Mouse (Mus musculus): ENCODE results near the gene Rora.

Rora gene

GRCm38 (mm10) chr9:68825107-68825506, 171.5 kb downstream of the Rora start:
- DNase-seq, result no peak

- no peak for DNase-seq
Measured at GRCm38 (mm10) chr9:68825841-68826240, 172.3 kb downstream of the Rora start.

GRCm38 (mm10) chr9:68827441-68827840, 173.9 kb downstream of the Rora start:
- DNase-seq, result no peak

DNA sequence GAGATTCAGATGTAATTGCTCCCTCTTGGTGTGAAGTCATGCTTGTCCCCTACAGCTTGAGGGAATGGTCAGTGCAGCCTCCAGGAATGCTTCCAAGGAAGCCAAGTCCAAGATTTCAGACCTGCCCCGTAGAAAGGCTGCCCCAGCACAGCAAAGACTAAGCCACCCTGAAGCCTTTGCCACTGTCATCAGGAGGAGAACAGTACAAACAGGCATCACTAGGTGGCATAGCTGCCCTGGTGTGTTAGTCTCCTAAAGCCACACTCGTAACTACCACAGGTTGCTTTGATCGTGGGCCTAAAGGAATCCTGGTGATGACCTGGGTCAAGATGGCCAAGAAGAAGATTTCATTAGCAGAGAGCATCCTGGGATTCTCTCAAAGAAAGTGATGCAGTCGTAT, 176.3 kb downstream of the Rora start:
- DNase-seq, result no peak

GRCm38 (mm10) chr9:68833323-68833722, 179.7 kb downstream of the Rora start:
- no peak for DNase-seq

DNA sequence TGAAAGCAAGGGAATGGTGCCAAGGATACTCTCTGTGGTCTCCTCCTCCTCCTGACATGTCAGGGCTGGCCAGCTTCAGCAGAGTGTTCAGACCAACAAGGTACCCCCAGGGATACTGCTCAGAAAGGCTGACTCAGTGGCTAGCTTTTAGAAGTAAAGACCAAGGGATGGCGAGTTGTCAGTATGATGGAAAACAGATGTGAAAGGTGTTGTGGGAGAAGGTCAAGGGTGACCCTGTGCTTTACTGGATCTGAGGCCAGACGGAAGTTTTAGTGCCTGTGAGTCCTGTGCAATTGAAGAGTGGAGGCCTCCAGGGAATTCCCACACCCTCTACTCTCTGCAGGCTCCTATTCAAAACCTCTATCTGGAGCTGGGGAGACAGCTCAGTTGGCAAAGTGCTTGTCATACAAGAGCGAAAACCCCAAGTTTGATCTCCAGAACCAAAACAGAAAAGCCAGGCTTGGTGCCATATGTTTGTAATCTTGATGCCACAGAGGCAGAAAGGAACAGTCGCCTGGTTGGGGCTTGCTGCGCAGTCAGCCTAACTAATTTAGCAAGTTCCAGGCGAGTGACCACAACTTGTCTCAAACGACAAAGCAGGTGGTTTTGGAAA, 181.6 kb downstream of the Rora start:
- no peak for DNase-seq

GRCm38 (mm10) chr9:68842134-68842892, 188.7 kb downstream of the Rora start:
- DNase-seq, result no peak

DNA sequence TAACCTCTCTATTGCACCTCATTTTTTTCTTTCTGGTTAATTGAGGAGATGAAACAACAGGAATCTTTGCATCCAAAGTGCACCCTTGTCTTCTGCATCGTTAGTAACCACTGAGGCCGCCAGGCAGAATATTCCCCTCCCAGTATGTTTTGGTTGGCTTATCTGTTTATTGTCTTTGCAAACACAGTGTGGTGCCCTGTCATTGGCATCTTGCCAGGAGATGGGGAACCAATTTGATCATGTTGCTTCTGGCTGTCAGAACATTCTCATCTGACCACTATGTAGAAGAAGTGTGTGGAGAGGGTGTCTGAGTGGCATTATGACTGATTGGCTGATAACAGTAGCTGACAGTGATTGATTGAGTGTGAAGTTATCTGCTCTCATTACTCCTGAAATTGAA, 192.0 kb downstream of the Rora start:
- DNase-seq, result no peak

- no peak for DNase-seq
Measured at GRCm38 (mm10) chr9:68850321-68850720, 196.7 kb downstream of the Rora start.

GRCm38 (mm10) chr9:68852201-68852600, 198.6 kb downstream of the Rora start:
- no peak for DNase-seq

GRCm38 (mm10) chr9:68852934-68853333, 199.3 kb downstream of the Rora start:
- DNase-seq, result no peak

- DNase-seq, result no peak
Measured at GRCm38 (mm10) chr9:68859500-68859899, 205.9 kb downstream of the Rora start.

GRCm38 (mm10) chr9:68866317-68866716, 212.7 kb downstream of the Rora start:
- DNase-seq, result no peak

- DNase-seq, result no peak
Measured at GRCm38 (mm10) chr9:68873838-68874237, 220.3 kb downstream of the Rora start.

DNA sequence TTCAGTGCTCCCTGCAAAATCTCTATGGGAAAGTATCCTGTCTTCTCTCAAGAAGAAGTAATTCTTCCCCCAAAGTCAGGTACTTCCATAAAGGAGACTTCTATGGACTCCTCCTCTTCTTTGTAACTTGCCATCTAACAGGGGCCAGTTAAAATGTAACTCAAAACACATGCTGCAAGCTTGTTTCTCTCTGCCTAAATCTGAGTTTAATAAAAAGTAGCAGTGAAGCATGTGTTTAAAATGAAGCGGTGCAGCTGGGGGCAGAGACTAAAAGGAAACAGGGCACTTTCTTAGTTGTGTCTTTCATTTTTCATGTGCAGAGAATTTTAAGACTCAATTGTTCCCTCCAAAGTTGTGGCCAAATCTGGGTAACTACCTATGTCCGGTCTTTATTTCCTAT, 221.0 kb downstream of the Rora start:
- DNase-seq, result no peak

DNA sequence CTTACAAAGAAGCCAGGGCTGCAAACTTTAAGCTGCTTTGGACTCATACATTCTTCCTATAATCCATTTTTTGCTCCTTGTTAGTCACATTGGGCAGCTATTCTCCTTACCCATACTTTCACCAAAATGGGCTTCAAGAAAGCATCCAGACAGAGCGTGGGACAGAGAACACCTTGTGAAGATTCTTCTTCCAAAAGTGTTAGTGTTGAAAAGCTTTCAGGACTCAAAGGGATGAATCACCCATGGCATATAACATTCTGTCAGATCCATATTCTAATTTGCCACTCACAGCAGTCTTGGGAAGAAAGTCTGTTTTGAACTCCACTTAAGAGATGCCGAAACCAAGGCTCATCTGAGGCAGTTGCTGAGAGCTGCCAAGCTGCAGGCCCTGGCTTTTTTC, 222.2 kb downstream of the Rora start:
- no peak for DNase-seq

GRCm38 (mm10) chr9:68876289-68876688, 222.7 kb downstream of the Rora start:
- DNase-seq, result no peak

GRCm38 (mm10) chr9:68881896-68882295, 228.3 kb downstream of the Rora start:
- DNase-seq, result peak; percentile 53

DNA sequence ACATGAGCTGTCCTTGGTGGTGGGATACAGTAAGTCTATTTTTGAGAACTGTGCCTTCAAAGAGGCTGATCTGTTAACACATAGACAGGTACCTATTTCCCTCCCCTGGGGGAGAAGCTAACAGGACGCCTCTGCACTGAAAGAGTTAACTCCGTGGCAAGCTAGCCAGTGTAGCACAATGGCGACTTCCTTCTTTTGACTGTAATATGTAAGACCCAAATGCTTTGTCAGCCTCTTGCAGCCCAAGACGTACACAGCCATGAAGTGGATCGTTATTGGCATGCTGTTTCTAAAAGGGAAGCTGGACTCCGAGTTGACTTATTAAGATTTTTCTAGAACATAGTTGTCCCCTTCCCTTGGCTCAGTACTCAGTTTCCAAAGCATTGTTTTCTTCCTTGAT, 229.4 kb downstream of the Rora start:
- DNase-seq, result no peak

DNA sequence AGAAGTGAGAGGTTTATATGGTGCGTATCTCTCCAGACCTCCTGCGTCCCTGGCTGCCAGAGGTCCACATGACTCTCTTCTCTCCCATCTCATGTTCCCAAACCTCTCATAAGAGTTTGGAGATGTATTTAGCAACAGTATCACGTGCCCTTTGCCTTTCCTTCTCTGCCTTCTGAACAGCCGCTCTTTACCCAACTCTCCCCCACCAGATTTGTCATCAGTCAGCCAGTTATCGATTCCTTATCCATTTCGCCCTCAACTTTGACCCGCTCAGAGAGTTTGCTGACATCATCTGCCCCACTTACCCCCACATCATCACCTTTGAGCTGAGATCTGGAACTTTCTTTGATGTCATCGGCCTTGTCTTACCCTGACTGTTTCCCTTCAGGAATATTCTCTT, 230.1 kb downstream of the Rora start:
- no peak for DNase-seq

DNA sequence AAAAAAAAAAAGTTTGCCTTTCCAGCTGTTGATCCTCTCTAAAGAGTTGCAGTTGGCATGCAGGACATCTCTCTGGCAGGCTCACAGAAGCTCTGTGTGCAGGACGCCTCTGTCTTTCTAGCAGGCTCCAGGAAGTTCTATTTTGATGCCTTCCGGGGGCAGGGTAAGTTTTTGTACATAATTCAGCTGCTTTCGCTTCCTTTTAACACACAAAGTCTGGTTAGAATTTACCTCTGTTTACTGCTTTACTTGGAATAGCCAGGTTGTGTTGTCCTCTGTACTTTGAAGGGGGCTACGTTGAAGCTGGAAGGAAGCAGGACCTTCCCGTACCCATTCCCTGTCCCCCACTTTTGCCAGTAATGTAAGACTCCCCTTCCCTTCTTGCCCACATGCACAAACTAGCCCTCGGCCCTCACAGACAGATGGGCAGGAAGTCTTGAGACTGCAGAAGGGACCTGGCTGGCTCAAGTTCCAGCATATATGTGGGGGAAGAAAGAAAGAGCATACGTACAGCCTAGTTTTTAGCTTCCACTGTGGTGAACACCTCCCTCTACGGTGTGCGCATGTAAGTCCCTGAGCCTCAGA, 231.0 kb downstream of the Rora start:
- DNase-seq, result peak; percentile 36

DNA sequence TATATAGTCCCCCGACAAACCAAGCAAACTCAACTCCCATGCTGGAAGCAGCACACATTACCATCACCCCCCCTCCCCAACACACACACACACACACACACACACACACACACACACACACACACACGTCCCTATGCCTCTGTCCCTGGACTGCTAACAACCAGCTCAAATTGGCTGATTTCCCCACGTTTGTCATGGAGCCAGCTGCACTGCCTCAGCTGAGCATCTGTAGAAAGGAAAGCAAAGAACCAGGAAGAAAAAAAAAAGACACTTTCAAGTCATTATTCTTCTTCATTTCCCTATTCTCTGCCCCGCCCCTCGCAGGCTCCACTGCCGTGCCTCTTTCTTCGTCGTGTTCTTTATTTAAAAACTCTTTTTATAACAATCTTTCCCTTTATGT, 235.1 kb downstream of the Rora start:
- peak; percentile 78 for DNase-seq

GRCm38 (mm10) chr9:68891431-68891830, 237.8 kb downstream of the Rora start:
- no peak for DNase-seq

DNA sequence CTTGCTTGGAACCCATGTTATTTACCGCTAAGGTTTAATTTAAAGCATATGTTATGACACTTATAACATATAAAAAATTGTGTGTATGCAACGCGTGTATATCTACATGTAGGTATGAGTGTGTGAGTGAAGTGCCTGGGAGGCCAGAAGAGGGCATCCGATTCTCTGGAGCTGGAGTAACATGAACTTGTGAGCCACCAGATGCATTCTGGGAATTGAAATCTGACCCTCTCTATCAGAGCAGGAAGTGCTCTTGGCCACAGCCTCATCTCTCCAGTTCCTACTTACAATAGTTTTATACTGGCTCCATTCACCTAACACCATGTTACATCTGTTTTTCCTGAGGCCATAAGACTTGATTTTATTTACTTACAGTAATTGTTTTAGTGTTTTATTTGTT, 238.8 kb downstream of the Rora start:
- DNase-seq, result no peak
